Mouse (Mus musculus): ENCODE results near the gene Fam120a. TPM values are rescaled to one million over a fixed set of nuclear protein-coding genes. Genes with fewer than 3 reads are reported as not detected.

Fam120a gene
- total RNA-seq, 2 experiments from 2014 or later: 112 to 113 TPM

- peak; percentile 41 to 63 for DNase-seq (ENCODE audit: low spot score in 2 of 2)
These were observed 681 bp downstream of the Fam120a start for GRCm38 (mm10) chr13:48966851-48967821.

DNA sequence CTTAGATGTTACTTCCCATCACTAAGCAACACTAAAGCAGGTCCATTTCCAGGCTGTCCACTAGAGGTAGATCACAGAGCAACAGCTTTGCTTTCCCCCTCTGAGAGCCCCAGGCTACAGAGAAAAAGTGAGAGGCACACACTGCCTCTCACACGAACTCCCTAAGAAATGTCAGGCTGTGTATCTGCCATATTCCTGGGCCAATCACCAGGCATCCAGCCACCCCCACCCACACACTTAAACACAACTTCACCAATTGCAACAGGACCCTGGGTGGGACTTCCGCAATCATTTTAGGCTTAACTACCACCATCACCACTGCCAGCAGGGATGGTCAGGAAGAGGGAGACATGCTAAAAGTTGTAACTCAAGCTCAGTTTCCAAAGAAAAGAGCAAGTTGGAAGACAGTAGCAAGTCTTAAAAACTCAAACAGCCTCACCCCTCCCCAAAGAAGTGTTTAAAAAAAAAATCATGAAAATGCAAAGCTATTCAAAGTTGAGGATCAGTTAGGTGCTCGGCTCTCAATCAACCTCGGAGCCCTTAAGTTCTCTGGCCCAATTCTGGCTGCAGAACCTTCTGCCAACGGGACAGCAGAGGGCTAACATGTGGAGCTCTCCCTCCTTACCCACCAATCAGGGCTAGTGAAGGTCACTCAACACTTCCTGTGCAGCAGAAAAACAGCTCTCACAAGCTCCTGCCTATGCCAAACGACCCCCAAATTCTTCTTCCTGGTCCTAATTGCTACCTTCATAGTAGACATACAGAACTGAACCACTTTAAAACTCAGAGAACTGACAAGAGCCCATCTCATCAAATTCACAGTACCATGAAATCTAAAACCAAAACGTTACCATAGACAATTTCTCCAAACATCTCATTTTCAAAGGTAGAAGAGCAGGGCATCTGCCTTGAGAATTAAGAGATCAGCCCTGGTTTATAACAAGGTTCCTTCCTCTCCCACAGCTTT, 2.0 kb downstream of the Fam120a start:
- peak; percentile 66 to 83 for DNase-seq (ENCODE audit: low spot score in 2 of 2)

DNA sequence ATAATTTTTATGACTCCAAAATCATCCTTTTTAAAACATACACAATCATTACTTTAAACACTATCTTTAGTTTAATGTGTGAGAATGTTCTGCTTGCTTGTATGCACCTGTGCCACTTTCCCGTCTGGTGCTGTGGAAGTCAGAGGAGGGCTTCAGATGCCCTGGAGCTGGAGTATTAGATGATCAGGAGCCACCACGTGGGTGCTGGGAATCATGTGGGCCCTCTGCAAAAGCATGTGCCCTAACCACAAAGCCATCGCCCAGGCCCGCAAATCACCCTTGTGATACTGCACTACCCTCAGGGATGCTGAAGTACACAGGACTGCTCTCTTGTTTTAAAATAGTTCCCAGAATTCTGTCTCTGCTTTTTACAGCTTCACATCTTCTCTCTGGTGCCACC, 3.0 kb downstream of the Fam120a start:
- no peak for DNase-seq (ENCODE audit: low spot score in 2 of 2)

GRCm38 (mm10) chr13:48963111-48963510, 4.7 kb downstream of the Fam120a start:
- DNase-seq (ENCODE audit: low spot score in 2 of 2): no peak

GRCm38 (mm10) chr13:48962519-48962918, 5.3 kb downstream of the Fam120a start:
- no peak for DNase-seq (ENCODE audit: low spot score in 2 of 2)

- no peak for DNase-seq (ENCODE audit: low spot score in 2 of 2)
These were observed 9.2 kb downstream of the Fam120a start for GRCm38 (mm10) chr13:48958608-48959007.

GRCm38 (mm10) chr13:48954825-48955224, 13.0 kb downstream of the Fam120a start:
- no peak for DNase-seq (ENCODE audit: low spot score in 2 of 2)

- no peak for DNase-seq (ENCODE audit: low spot score in 2 of 2)
These were observed 17.1 kb downstream of the Fam120a start for GRCm38 (mm10) chr13:48950600-48951241.

GRCm38 (mm10) chr13:48948951-48949350, 18.9 kb downstream of the Fam120a start:
- DNase-seq (ENCODE audit: low spot score in 2 of 2): peak in 1 of 2 experiments; percentile 29

DNA sequence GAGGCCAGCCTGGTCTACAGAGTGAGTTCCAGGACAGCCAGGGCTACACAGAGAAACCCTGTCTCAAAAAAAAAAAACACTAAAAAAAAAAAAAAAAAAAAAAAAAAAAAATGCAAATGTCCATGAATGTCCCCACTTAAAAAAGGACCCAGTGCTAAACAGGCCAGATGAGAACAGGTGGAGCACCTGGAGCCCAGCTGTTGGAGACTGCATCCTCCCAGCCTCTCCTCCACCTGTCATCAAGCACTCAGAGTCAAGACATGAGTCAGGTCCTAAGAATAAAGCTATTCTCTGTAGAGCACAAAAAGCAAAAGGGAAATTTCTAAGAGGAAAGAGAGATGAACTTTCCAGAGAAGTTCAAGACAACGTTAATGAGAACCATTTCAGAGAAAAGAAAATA, 23.2 kb downstream of the Fam120a start:
- no peak for DNase-seq (ENCODE audit: low spot score in 2 of 2)

GRCm38 (mm10) chr13:48942471-48942870, 25.3 kb downstream of the Fam120a start:
- DNase-seq (ENCODE audit: low spot score in 2 of 2): no peak

- no peak for DNase-seq (ENCODE audit: low spot score in 2 of 2)
These were observed 26.0 kb downstream of the Fam120a start for GRCm38 (mm10) chr13:48941773-48942172.

GRCm38 (mm10) chr13:48934597-48934996, 33.2 kb downstream of the Fam120a start:
- no peak for DNase-seq (ENCODE audit: low spot score in 2 of 2)

- DNase-seq (ENCODE audit: low spot score in 2 of 2): no peak
These were observed 35.1 kb downstream of the Fam120a start for GRCm38 (mm10) chr13:48932692-48933091.

DNA sequence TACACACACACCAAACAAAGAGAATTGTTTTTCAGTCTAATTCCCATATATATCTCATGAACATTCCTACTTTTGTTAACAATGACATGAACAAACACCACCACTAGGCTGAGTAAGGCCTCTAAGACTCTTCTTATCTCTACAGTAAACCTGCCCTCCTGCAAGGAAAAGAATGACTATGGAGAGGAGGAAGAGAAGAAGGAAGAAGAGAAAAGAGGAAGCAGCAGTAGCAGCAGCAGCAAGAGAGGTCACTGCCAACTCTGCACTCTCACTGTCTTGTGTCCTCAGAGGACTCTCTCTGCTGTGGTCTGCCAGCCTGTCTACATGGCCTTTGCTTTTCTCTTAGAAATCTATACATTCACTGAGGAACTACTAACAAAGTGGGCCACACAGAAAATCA, 36.1 kb downstream of the Fam120a start:
- no peak for DNase-seq (ENCODE audit: low spot score in 2 of 2)

DNA sequence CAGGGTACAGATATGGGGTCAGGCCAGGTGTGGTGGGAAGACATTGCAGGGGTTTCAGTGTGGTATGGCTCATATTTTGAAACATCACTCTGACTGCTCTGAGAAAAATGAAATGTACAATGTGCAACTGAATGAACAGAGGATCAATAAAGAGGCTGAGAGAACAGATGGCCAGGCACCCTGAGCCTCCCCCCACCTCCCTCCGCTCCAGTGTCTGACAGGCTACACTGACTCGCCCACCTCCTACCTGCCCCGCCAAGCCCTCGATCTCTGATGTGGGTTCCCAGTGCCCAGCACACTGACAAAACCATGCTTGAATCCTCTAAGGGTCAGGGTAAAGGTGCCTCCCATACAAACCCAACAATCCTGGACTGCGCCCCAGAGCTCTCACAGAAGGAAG, 36.6 kb downstream of the Fam120a start:
- DNase-seq (ENCODE audit: low spot score in 2 of 2): peak in 1 of 2 experiments; percentile 71

DNA sequence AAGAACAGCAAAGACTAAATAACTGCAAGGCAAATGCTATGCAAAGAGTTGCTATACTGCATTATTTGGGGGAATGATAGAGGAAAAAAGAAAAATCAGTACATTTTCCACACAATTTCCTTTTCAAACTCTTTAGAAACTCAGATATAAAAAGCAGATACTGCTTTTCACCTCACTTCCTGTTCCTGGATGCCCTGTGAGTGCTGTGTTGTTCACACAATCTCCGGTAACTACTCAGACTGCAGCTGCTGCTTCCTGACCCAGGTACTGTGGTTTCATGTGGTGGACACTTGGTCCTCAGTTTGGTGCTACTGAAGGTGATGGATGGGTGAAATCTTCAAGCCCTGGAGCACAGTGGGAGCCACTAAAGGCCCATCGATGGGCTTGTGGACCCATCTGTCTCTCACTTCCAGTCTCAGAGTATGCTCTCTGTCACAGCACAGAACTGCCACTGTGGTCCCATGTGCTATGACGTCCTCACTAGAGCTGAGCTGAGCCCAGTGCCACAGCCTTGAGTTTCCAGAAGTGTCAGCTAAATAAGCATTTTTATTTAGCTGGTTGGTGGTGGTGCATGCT, 38.2 kb downstream of the Fam120a start:
- DNase-seq (ENCODE audit: low spot score in 2 of 2): no peak

DNA sequence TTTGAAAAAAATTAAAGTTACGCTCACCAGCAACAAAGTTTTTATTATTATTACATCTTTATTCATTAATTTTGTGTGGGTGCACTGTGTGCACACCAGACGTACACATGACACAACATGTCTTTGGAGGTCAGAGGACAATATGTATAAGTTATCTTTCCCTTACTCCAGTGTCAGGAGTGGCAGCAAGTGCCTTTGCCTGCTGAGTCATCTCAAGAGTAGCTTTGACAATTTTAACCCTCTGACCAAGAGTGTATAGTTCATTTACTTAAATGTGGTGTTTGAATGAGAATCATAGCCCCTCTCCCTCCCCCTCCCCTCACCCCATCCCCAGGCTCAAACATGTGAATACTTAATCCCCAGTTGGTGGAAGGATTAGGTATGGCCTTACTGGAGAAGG, 40.2 kb downstream of the Fam120a start:
- no peak for DNase-seq (ENCODE audit: low spot score in 2 of 2)

DNA sequence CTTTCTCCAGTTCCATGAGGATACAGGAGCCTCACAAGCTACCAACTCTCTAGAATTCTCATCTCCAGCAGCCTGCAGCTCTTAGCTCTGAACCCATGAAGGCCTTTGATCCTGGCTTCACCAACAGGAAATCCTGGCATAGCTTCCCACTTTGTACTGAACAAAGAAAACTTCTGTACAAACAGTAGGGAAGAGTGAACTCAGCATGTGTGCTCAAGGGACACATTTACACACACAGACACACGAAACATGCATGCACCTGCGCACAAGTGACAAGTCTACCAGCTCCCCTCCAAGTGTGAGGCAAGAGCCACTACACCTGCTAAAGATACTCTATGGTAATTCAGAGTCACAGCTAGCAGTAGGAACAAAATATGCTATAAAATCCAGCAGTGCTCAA, 45.1 kb downstream of the Fam120a start:
- DNase-seq (ENCODE audit: low spot score in 2 of 2): no peak

DNA sequence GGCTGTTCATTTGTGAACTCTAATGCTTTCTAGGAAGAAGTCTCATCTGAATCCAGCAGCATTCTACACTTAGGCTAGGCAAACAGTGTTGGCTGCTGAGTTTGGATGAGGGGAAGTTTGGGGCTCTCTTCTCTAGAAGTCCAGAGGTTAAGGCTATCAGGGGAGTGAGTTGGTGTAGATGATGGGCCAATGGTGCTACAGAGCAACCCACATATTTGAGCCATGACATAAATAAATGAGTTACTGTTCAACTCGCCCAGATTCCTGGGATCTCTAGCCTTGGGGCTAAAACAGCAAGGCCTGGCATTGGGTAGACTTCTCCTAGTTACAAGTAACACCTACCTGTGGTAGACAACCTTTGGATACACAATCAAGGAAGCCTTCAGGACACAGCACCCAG, 46.6 kb downstream of the Fam120a start:
- no peak for DNase-seq (ENCODE audit: low spot score in 2 of 2)

Measured in layer of hippocampus, adult 18-20 months (tissue).